Mouse (Mus musculus) stomach, embryonic 14.5 days (tissue): ENCODE results near the gene Tex26. TPM values are rescaled to one million over a fixed set of nuclear protein-coding genes. Genes with fewer than 3 reads are reported as not detected.

Experiments used
- ATAC-seq: fragments of 200-750 bp; cut with Nextera tagmentation; 2 replicates; pipeline ENCODE4 v1.8.0; 2017; ENCODE audit warnings: low read depth, moderate TSS enrichment; ENCODE audit not compliant: insufficient number of reproducible peaks, insufficient read depth, low FRiP score
- H3K27ac ChIP-seq: fragments of 300-500 bp; sonication (generic); 2 replicates; pipeline ENCODE4 v1.5.1; 2014; ENCODE audit warnings: mild to moderate bottlenecking, low read length, moderate library complexity, mixed read lengths
- H3K27me3 ChIP-seq: fragments of 300-500 bp; sonication (generic); 2 replicates; pipeline ENCODE4 v1.6.1; 2014; ENCODE audit warnings: low read length, control low read depth, mixed read lengths; ENCODE audit not compliant: control insufficient read depth, insufficient read depth
- H3K36me3 ChIP-seq: fragments of 300-500 bp; sonication (generic); 2 replicates; pipeline ENCODE4 v1.6.1; 2014; ENCODE audit warnings: mild to moderate bottlenecking, control low read depth, low read length, moderate library complexity, mixed read lengths; ENCODE audit not compliant: control insufficient read depth, insufficient read depth
- H3K4me1 ChIP-seq: fragments of 300-500 bp; sonication (generic); 2 replicates; pipeline ENCODE4 v1.6.1; 2014; ENCODE audit warnings: low read length, control low read depth, mixed read lengths; ENCODE audit not compliant: control insufficient read depth, insufficient read depth
- H3K4me2 ChIP-seq: fragments of 300-500 bp; sonication (generic); replicated peaks from 2 replicates; pipeline ENCODE4 v1.6.1; 2014; ENCODE audit warnings: low read depth, low read length, control low read depth
- H3K4me3 ChIP-seq: fragments of 300-500 bp; sonication (generic); 2 replicates; pipeline ENCODE4 v1.5.1; 2014; ENCODE audit warnings: low read depth, low read length, control low read depth
- H3K9ac ChIP-seq: fragments of 300-500 bp; sonication (generic); replicated peaks from 2 replicates; pipeline ENCODE4 v1.6.1; 2014; ENCODE audit warnings: low read depth, mild to moderate bottlenecking, control low read depth, low read length, moderate library complexity, mixed read lengths
- H3K9me3 ChIP-seq: fragments of 300-500 bp; sonication (generic); 2 replicates; pipeline ENCODE4 v1.6.1; 2016; ENCODE audit warnings: low read depth, low read length, control low read depth; ENCODE audit not compliant: control insufficient read depth
- WGBS: fragments of 180-500 bp; shearing (Covaris S2); extraction: QIAGEN DNeasy Blood & Tissue Kit; methylation state at CpG from one replicate; pipeline ENCODE4 v1.1.7; 2014; 5-methylcytosine and 5-hydroxymethylcytosine counted together
- polyA plus RNA-seq: library from polyadenylated mRNA; unstranded; fragments of >200 nt; fragmentation: Nextera tagmentation; extraction: Ambion mirVana; gene quantifications from 2 replicates; pipeline ENCODE4 v1.2.1, GENCODE M21; 2014

Gene Tex26
- polyA plus RNA-seq, 1 experiment from 2014 or later: 0.25 TPM

DNA sequence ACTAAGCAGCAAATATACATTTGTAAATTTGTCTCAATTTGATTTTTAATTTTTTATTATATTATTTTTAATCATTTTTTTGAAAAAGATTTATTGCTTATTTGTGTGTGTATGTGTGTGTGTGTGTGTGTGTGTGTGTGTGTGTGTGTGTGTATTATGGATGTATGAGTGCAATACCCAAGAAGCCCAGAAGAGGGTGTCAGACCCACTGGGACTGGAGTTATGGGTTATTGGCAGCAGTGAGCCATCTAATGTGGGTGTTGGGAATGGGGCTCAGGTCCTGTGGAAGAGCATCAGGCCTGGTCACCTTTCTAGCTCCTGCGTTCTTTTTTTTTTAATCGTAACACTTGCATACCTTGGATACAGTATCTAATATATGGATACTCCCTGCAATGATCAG lies 66.6 kb downstream of the Tex26 start:
- 100% methylated on average over 2 of the region's 2 CpGs for WGBS
- H3K9me3 ChIP-seq: no peaks in the 10 kb centered on the region; the same call in 1 of the 2 replicates
- no peak for ATAC-seq
- H3K36me3 ChIP-seq: no peaks in the 10 kb centered on the region
- no peak overlapping the region for H3K4me2 ChIP-seq
- H3K4me3 ChIP-seq: no peak overlapping the region
- H3K4me1 ChIP-seq: no peaks in the 10 kb centered on the region
- no peak overlapping the region for H3K9ac ChIP-seq
- no peaks in the 10 kb centered on the region for H3K27me3 ChIP-seq
- no peak overlapping the region for H3K27ac ChIP-seq

DNA sequence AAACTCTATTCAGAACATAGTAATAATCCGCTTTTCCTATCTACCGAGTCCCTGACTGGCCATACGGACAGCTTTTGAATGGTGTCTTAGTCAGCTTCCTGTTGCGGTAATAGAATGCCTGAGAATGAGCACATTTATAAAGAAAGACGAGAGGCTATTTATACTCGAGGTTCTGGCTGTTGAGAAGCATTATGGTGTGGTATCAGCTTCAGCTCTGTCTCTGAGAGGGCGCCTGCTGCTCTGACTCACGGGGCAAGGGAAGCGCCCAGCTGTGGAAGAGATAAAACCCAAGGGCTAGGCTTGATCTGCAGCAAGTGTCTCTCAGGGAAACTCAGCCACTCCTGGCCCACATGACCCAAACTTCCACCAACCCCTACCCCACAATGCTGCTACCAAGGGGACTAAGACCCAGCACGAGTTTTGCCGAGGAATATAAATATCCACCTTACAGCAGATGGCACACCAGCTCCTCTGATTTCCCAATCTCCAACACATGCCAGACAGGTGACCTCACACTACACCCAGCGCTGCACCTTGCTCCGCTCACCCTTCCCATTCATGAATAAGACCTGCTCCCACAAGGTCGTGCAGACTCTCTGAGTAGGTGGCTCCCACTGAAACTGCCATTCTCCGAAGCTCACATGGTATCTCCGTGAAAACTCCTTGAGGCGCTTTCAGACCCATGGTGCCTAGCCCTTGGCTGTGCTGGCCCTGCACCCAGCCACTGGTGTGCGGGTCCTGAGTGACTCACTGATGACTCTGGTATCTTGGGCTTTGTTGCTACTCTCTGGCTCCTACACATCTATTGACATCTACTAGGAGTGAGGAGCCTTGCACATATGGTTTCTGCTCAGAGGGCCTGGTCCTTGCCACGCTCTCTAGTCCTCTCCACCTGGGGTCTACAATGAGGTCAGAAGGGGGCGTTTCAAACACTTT lies 68.9 kb downstream of the Tex26 start:
- 79% methylated on average over 20 of the region's 20 CpGs for WGBS

DNA sequence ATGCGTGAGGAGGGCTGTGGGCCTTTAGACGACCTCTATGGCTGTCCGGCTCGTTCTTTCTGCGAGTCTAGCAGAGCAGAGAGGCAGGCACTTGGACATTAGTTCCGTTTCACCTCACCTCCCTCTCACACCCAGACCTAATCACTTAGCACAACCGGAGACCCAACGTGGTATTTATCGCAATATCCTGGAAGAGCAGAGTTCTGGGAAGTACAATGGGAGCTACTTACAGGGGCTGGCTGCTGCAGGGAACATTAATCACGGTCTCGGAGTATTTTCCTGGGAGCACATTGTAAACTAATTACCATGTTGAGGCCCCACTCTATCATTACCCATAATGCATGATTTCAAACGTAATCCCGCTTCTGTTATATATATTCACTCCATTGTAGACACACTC lies 70.9 kb downstream of the Tex26 start:
- no peak overlapping the region for H3K27ac ChIP-seq
- no peak overlapping the region for H3K4me3 ChIP-seq
- H3K9ac ChIP-seq: no peak overlapping the region
- no peaks in the 10 kb centered on the region for H3K36me3 ChIP-seq
- H3K4me1 ChIP-seq: peaks cover 11% of the 10 kb centered on the region; the same call in 1 of the 2 replicates
- WGBS: 63% methylated on average over 13 of the region's 13 CpGs
- no peaks in the 10 kb centered on the region; the same call in 1 of the 2 replicates for H3K9me3 ChIP-seq
- H3K27me3 ChIP-seq: no peaks in the 10 kb centered on the region
- no peak overlapping the region for H3K4me2 ChIP-seq
- ATAC-seq: no peak

More for the DNA sequence above, 68.9 kb downstream of the Tex26 start:
- no peaks in the 10 kb centered on the region for H3K27me3 ChIP-seq
- no peak overlapping the region for H3K9ac ChIP-seq
- peaks cover 2% of the 10 kb centered on the region; the same call in 1 of the 2 replicates for H3K4me1 ChIP-seq
- no peak for ATAC-seq
- no peak overlapping the region for H3K4me2 ChIP-seq
- no peak overlapping the region for H3K27ac ChIP-seq
- no peaks in the 10 kb centered on the region; the same call in 1 of the 2 replicates for H3K9me3 ChIP-seq
- no peak overlapping the region for H3K4me3 ChIP-seq
- no peaks in the 10 kb centered on the region for H3K36me3 ChIP-seq

DNA sequence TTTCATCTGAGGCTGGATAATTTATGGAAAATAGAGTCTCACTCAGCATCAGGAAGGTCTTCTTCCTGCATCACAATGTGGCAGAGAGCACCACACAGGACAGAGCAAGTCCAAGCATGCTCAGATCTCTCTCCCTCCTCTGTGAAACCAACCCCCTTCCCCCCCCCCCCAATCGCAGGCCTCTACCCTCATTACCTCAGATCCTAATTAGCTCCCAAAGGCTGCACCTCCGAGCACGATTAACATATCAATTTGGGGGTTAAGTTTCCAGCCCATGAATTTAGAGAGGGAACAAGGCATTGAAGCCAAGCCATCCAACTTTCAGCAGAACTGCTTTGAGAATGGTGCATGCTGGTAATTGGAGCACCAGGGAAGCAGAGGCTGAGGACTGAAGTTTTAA lies 73.2 kb downstream of the Tex26 start:
- no peak overlapping the region for H3K4me3 ChIP-seq
- peaks cover 11% of the 10 kb centered on the region; the same call in 1 of the 2 replicates for H3K4me1 ChIP-seq
- no peaks in the 10 kb centered on the region for H3K36me3 ChIP-seq
- 62% methylated on average over 3 of the region's 3 CpGs for WGBS
- H3K27ac ChIP-seq: no peak overlapping the region
- no peaks in the 10 kb centered on the region for H3K27me3 ChIP-seq
- no peaks in the 10 kb centered on the region for H3K9me3 ChIP-seq
- no peak overlapping the region for H3K9ac ChIP-seq
- no peak for ATAC-seq
- no peak overlapping the region for H3K4me2 ChIP-seq

DNA sequence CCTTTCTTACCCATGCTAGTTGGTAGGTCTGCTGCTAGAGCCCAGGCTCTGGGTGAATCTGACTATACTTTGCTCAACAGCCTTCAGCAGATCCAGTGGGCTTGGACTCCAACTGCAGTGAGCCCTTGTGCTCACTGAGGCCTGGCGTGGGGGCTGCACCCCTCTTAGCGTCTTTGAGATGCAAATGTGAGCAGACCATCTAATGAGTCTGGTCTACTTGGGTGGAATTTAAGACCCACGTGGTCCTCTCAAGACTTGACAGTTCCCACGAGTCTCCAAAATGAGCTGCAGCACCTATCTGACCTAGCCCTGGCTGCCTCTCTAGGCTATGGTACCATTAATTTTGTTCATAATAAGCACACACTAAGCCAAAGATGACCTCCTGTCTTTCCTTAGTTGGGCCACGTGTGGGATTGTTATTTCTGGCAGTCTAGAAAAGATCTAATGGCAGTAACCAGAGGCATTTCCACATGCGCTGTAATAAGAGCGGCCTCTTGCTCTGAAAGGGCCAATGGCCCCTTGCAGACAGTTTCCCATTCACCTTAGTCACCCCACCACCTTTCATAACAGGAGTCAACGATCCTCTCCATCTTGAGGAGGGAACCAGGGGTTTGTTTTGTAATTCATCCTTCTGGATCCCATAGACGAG lies 74.1 kb downstream of the Tex26 start:
- WGBS: 36% methylated on average over 9 of the region's 9 CpGs
- Histone ChIP-seq H3K36me3 (no peaks in the 10 kb centered on the region), H3K4me2 (peak overlapping the region; percentile 26; the same call in 1 of the 2 replicates), H3K27me3 (no peaks in the 10 kb centered on the region), H3K4me1 (peaks cover 11% of the 10 kb centered on the region; the same call in 1 of the 2 replicates), H3K4me3 (no peak overlapping the region), H3K9ac (no peak overlapping the region), H3K9me3 (no peaks in the 10 kb centered on the region), H3K27ac (peak overlapping the region; percentile 75; the same call in 1 of the 2 replicates)
- ATAC-seq: no peak

DNA sequence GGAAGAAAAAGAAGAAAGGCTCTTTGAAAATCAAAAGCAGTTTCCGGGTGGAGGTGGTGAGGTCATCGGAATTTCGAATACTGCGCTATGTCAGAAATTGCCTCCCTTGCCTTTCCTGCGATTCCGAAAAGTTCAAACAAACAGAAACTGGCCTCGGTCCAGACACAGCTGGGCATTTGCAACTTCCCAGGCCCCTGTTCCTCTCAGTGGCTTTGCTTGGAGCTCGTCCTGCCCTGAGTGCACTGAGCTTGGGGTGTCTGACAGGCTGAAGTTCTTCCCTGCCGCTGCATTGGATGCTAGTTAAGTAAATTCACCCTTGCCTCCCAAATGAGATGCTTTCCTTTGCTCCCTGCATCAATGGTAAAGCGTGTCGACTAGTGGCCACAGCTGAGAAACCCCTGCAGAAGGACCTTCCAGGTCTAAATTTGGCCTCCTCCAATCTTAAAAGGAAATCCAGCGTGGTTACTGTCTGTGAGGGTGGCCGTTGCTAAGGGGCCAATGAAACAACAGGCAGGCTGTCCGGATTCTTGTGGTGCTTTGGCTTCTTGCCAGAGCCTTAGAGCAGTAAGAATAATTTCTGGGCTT lies 74.7 kb downstream of the Tex26 start:
- 14% methylated on average over 14 of the region's 14 CpGs for WGBS
- peak; percentile 59; the same call in 1 of the 2 replicates for ATAC-seq
- no peak overlapping the region for H3K4me3 ChIP-seq

DNA sequence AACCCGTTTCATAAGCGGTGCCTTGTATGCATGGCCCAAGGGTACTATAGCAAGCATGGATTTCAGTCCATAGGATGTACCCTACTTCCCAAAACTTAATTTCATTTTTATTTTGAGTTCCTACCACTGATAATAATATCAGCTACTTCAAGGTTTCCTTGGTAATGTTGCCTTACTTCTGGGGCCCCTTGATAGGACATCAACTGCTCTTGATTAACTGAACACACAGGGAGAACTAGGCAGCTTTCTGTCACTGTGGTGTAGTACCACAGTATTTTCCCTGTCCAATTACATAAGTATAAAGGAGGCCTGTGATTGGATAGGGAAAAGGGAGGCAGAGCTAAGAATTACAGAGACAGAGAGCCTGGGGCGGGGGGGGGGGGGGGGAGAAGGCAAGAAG lies 75.4 kb downstream of the Tex26 start:
- Histone ChIP-seq H3K27ac (no peak overlapping the region), H3K4me2 (0 out of 2 replicates have a peak overlapping the region, but pooled peaks have one; percentile 26), H3K4me1 (peaks cover 11% of the 10 kb centered on the region; the same call in 1 of the 2 replicates), H3K27me3 (no peaks in the 10 kb centered on the region), H3K36me3 (no peaks in the 10 kb centered on the region), H3K9me3 (no peaks in the 10 kb centered on the region), H3K9ac (no peak overlapping the region), H3K4me3 (no peak overlapping the region)
- ATAC-seq: no peak
- 43% methylated on average over 3 of the region's 3 CpGs for WGBS

More for the DNA sequence above, 74.7 kb downstream of the Tex26 start:
- Histone ChIP-seq H3K36me3 (no peaks in the 10 kb centered on the region), H3K27me3 (no peaks in the 10 kb centered on the region), H3K27ac (peak overlapping the region; percentile 75), H3K9me3 (no peaks in the 10 kb centered on the region), H3K4me1 (peaks cover 11% of the 10 kb centered on the region; the same call in 1 of the 2 replicates), H3K4me2 (peak overlapping the region; percentile 26; the same call in 1 of the 2 replicates), H3K9ac (no peak overlapping the region)

DNA sequence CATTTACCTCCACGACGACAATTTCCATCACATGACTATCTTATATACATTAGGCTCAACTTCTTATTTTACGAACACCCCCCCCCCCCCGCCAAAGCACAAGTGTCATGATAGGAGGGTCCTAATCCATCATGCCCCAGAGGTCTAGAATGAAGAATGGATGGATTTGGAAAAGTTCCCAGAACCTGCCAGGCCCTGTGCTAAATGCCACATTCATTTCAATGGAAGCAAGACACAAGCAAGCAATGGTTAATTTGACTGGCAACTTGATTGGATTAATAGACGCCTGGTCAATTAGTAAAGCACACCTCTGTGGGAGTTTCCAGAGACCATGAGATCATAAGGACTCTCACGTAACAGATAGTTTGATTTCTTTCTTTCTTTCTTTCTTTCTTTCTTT lies 77.7 kb downstream of the Tex26 start:
- 46% methylated on average over 6 of the region's 6 CpGs for WGBS
- Histone ChIP-seq H3K27me3 (no peaks in the 10 kb centered on the region), H3K9ac (no peak overlapping the region), H3K4me2 (no peak overlapping the region), H3K4me1 (peaks cover 11% of the 10 kb centered on the region; the same call in 1 of the 2 replicates), H3K4me3 (no peak overlapping the region), H3K36me3 (no peaks in the 10 kb centered on the region), H3K9me3 (no peaks in the 10 kb centered on the region), H3K27ac (no peak overlapping the region)
- no peak for ATAC-seq
